Mouse (Mus musculus): ENCODE measurements around the gene Alms1. TPM values are rescaled to one million over a fixed set of nuclear protein-coding genes. Genes with fewer than 3 reads are reported as not detected.
"Not testable (repeated sequence)": the region's sequence is repeated elsewhere in the genome, so short reads cannot be mapped to it uniquely, and the experiment has no call there.

Gene Alms1
- 1 to 10 TPM; 8.5 to 9.4 TPM for total RNA-seq (2021)
- long read RNA-seq, experiment 1, partial matches to known transcripts, result 0 of 1 reads
- long read RNA-seq, experiment 1, other reads (novel, unspliced or antisense), result 1 of 1 reads
- long read RNA-seq, experiment 2, partial matches to known transcripts, result 1 of 1 reads
- long read RNA-seq, experiment 2, other reads (novel, unspliced or antisense), result 0 of 1 reads

DNA sequence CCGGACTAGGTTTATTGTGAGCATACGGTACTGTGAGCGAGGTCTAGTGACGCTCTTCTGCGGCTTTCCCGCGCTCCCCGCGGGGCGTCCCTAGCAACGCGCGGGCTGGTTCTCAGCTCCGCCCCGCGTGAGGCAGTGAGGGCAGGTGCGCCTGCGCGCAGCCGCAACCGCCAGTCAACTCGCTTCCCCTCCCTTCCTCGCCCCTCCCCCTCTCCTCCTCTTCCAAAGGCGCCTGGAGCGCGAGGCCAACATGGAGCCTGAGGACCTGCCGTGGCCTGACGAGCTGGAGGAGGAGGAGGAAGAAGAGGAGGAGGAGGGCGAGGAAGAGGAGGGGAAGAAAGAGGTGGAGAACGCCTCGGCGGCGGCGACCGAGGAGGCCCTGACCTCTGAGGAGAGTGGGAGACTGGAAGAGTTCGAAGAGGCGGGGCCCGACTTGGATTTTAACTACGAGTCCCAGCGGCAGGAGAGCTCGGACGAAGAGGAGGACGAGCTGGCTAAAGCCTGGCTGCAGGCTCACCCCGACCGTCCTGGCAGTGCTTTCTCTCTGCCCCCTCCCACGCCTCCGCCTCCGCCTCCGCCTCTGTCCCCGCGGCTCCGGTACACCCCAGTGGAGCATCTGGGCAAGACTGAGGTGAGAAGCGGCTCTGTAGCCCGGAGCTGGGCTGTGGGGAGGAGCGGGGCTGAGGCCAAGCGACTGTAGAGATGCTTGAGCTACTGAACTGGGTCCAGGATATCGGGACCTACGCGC is at the start of gene Alms1:
Gene Alms1, plus strand, starts transcription at position 136 of the 748 bp plus-strand sequence.
- peak; percentile 96 to 97 for DNase-seq (ENCODE audit: low spot score in 2 of 2)

GRCm38 (mm10) chr6:85543351-85544175 is 43.8 kb upstream of the Alms1 start:
- DNase-seq (ENCODE audit: low spot score in 2 of 2), result no peak

- DNase-seq (ENCODE audit: low spot score in 2 of 2), result peak; percentile 50 to 51
Observed at GRCm38 (mm10) chr6:85544251-85544881, 43.0 kb upstream of the Alms1 start.

GRCm38 (mm10) chr6:85547642-85548041 is 39.7 kb upstream of the Alms1 start:
- no peak for DNase-seq (ENCODE audit: low spot score in 2 of 2)

GRCm38 (mm10) chr6:85562374-85562773 is 25.0 kb upstream of the Alms1 start:
- DNase-seq (ENCODE audit: low spot score in 2 of 2), result no peak

DNA sequence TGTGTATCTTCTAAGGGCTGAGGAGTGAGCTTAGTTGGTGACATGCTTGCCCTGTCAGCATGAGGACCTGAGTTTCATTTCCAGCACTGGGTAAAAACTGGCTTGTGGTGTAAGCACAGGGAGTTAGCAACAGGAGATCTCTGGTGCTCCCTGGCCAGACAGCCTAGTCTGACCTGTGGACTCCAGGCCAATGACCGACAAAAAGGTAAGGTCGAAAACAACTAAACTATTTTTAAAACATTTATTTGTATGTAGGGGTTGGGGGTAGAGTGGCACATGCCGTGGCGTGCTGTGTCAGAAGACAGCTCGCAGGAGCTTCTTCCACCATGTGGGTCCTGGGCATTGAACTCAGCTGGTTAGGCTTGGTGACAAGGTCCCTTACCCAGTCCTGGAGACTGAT is 14.5 kb upstream of the Alms1 start:
- no peak for DNase-seq (ENCODE audit: low spot score in 2 of 2)

DNA sequence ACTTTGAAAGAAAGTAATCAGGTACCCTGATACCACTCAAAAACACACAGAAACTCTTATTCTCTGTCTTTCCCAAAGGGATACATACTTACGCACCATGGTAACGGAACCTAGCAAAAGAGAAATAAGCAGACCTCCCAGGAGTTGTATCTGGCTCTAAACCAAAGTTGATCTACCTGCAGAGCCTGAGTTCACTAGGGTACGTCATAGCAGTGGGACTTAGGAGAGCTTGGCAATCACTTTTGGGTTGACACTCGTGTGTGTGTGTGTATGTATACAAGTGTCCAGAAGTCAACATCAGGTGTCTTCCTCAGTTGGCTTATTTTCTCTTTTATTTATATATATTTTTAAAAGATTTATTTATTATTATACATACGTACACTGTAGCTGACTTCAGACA is 5.6 kb upstream of the Alms1 start:
- no peak for DNase-seq (ENCODE audit: low spot score in 2 of 2)

DNA sequence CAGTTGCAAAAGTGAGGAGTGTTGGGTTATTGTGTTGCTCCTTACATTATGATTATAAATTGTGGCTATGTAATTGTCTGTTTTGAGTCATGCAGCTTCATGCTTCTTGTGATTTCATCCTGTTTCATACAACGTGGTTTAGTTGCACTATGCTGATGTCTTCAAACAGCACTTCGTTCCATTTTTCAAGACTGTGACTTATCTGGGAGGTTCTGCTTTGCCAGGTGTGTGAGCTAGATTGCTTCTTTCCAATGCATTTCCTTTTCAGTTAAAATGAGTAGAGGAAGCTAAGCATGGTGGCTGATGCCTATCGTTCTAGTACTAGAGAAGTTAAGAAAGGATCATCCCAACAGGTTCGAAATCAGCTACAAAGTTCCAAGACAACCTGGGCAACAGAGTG is 2.7 kb upstream of the Alms1 start:
- DNase-seq (ENCODE audit: low spot score in 2 of 2), result no peak

GRCm38 (mm10) chr6:85586805-85587367 is 445 bp upstream of the Alms1 start:
- peak in 1 of 2 experiments; percentile 4 for DNase-seq (ENCODE audit: low spot score in 2 of 2)

DNA sequence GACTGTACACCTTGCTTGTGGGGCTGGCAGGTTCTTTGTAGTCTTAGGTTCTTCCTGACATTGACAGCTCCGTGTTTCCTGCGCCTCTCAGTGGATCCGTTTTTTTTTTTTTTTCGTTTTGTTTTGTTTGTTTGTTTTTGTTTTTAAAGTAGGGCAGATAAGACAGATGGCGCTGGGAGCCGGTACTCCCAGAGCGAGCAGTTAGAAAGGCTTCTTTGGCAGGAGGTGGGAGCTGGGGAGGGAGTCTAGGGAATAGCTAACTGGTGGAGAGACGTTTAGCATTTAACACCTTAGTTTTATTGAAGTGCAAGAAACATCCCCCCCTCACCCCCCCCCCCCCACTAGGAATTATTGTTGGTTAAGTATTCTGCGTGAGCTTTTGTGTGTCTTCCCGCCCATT is 833 bp downstream of the Alms1 start:
- no peak for DNase-seq (ENCODE audit: low spot score in 2 of 2)

DNA sequence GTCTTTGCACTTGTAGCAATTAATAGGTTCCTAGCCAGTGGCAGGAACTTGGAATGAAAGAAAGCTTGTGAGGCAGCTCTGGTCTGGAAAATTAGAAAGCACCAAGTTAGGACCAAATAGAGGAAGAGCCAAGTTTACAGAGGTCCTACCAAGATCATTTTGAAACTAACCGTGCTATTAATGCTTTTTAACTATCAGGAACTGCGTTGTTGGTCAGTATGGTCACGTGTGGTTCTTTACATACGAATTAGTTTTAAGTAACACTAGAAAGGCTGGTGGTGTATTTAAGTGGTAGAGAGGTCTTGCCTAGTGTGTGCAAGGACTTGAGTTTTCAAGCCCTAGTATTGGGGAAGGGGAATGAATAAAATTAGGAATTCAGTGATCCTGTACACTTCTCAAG is 1.2 kb downstream of the Alms1 start:
- DNase-seq (ENCODE audit: low spot score in 2 of 2), result no peak

GRCm38 (mm10) chr6:85590116-85590515 is 2.8 kb downstream of the Alms1 start:
- no peak for DNase-seq (ENCODE audit: low spot score in 2 of 2)

DNA sequence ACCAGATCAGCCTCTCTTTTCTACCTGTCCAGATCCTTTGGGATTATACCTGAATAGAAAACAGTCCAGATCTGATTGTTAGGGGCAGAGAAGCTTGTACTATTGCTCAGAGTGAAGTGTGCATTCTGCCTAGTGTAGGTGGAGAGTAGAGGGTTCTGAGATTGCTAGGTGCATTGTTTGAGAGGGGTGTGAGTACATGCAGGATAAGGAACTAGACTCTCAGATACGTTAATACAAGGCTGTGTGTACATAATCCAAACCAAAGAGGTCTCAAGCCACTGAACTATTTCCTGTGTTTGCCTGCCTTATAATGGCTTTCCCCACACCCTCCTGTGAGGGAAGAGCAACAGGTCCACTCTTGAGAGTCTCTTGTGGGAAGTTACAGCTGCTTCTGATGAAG is 12.0 kb downstream of the Alms1 start:
- no peak for DNase-seq (ENCODE audit: low spot score in 2 of 2)

GRCm38 (mm10) chr6:85610511-85610910 is 23.2 kb downstream of the Alms1 start:
- DNase-seq (ENCODE audit: low spot score in 2 of 2), result no peak

- no peak for DNase-seq (ENCODE audit: low spot score in 2 of 2)
Observed at GRCm38 (mm10) chr6:85620826-85621225, 33.5 kb downstream of the Alms1 start.

DNA sequence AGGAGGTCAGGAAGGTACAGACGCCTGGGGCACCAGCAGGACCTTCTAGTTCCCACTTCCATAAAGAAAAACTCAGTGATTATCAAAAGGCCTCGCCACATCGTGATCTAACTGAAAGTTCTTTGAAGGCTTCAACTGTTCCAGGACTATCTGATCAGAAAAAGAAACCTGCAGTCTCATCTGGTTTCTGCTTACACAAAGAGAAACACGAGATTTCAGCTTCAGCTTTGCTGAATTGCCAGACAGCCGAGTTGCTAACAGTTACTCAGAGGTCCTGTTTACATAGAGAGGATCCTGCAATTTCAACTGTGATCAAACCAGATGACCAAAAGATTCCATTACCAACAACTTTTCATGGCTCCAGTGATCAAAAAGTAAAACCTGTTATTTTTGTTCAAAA is 34.3 kb downstream of the Alms1 start:
- no peak for DNase-seq (ENCODE audit: low spot score in 2 of 2)

DNA sequence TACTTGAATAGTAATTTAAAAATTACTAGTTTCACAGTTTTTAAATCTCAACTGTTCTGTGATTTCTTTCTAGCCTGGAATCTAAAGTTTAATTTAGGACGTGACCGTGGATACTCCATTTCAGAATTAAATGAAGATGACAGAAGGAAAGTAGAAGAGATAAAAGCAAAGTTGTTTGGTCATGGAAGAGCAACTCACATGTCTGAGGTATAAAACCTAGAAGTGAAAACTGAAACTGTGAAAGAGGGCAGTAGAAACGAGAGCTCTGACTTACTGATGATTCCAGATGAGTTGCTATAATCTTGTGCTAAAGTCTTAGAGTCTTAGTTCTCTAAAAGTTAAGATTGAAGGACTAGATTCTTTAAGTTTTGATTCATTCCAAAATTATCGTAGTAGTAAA is 37.2 kb downstream of the Alms1 start:
- no peak for DNase-seq (ENCODE audit: low spot score in 2 of 2)

DNA sequence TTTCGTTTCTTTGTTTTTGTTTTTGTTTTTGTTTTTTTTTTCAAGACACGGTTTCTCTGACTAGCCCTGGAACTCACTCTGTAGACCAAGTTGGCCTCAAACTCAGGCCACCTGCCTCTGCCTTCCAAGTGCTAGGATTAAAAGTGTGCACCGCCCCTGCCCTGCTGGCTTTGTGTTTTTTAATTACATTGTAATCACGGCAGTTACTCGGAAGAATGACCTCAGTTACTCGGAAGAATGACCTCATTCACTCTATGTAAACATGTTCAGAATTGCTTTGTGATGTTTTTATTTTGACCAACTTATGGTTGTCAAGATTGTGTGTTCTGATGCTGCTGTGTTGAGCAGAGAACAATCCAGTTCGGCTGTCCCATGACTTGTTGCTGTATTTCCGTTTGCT is 45.8 kb downstream of the Alms1 start:
- DNase-seq (ENCODE audit: low spot score in 2 of 2), result no peak

- DNase-seq (ENCODE audit: low spot score in 2 of 2), result no peak
Observed at GRCm38 (mm10) chr6:85653244-85653643, 65.9 kb downstream of the Alms1 start.

DNA sequence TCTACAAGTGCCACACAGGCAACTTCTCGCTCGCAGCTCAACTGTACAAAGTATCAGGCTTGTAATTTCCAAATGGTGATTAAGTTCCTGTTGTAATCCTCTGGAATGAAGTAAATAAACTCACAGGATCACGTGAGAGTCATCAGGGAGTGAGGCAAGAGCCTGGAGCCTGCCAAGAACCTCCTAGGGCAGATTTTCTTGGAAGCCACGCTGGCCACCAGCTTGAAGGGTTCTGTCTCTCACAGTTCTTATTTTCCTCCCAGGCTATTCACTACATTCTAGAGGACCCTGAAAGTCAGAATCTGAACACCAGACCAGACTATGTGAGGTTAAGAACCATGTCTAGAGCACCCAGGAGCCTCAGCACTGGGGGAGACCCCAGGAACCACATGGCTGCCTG is 114.6 kb downstream of the Alms1 start:
- not testable (repeated sequence) for DNase-seq (ENCODE audit: low spot score in 2 of 2)

DNA sequence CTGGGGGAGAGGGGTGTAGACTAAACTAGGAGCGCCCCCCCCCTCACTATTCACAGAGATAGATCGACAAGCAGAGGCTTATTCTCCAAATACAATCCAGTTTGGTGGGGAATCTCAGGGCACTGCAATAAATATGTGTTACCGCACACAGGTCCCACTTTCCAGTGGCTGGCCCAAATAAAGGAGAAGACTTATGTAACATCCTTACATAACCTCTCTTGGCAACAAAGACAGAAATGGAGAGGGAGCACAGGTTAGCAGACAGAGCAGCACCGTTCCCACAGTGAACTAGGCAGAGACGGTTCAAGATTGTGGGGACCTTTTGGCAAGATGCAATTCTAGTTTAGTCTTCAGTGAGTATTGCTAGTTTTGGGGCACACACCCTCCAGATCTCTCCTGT is 121.9 kb downstream of the Alms1 start:
- not testable (repeated sequence) for DNase-seq (ENCODE audit: low spot score in 2 of 2)
